Mouse (Mus musculus): Measurements from ENCODE around the gene BC004004.

- TF ChIP-seq CTCF (IDR thresholded peaks at IDR 0.05; ENCODE audit: extremely low read depth, insufficient read depth, insufficient read length, insufficient replicate concordance) (peak; percentile 28; the same call in 1 of the 2 replicates), POLR2A (IDR thresholded peaks at IDR 0.05; ENCODE audit: low read depth, low read length) (peak; percentile 31; the same call in 1 of the 2 replicates)
Measured at GRCm38 (mm10) chr17:29360761-29361221, 92.2 kb downstream of the BC004004 start, which contains the start of gene Fgd2.
